Mouse (Mus musculus): Measurements from ENCODE around the gene Trib3. TPM values are rescaled to one million over a fixed set of nuclear protein-coding genes. Genes with fewer than 3 reads are reported as not detected.

The Trib3 gene
- polyA plus RNA-seq, 1 experiment: 23.5 TPM

GRCm38 (mm10) chr2:152313926-152314325, 29.9 kb downstream of the Trib3 start:
- Histone ChIP-seq H3K36me3 (ENCODE audit: control insufficient read depth, insufficient read depth, low read length) (peaks cover 80% of the 10 kb centered on the region), H3K27ac (ENCODE audit: insufficient read depth, low read depth, low read length) (no peak overlapping the region), H3K4me1 (ENCODE audit: control insufficient read depth, insufficient read depth, insufficient read length, low read length) (no peaks in the 10 kb centered on the region), H3K27me3 (ENCODE audit: control insufficient read depth, insufficient read depth, low read length) (no peaks in the 10 kb centered on the region), H3K4me3 (ENCODE audit: low read depth, low read length) (no peak overlapping the region)
- no peak for TF ChIP-seq POLR2A (IDR thresholded peaks at IDR 0.05; ENCODE audit: low read depth, low read length)
- 82% methylated on average over 6 of the region's 6 CpGs for WGBS

- WGBS: 17% methylated on average over 7 of the region's 7 CpGs
- H3K4me3 ChIP-seq (ENCODE audit: low read depth, low read length): no peak overlapping the region
- H3K36me3 ChIP-seq (ENCODE audit: control insufficient read depth, insufficient read depth, low read length): peaks cover 80% of the 10 kb centered on the region
- no peaks in the 10 kb centered on the region for H3K27me3 ChIP-seq (ENCODE audit: control insufficient read depth, insufficient read depth, low read length)
- TF ChIP-seq CTCF (IDR thresholded peaks at IDR 0.05; ENCODE audit: extremely low read depth, insufficient read length, insufficient replicate concordance, low read depth, low read length) (no peak), POLR2A (IDR thresholded peaks at IDR 0.05; ENCODE audit: low read depth, low read length) (no peak)
- H3K4me1 ChIP-seq (ENCODE audit: control insufficient read depth, insufficient read depth, insufficient read length, low read length): no peaks in the 10 kb centered on the region
- H3K27ac ChIP-seq (ENCODE audit: insufficient read depth, low read depth, low read length): no peak overlapping the region
Measured at GRCm38 (mm10) chr2:152312996-152313395, 30.8 kb downstream of the Trib3 start.

- Histone ChIP-seq H3K4me3 (ENCODE audit: low read depth, low read length) (no peak overlapping the region), H3K27me3 (ENCODE audit: control insufficient read depth, insufficient read depth, low read length) (no peaks in the 10 kb centered on the region), H3K36me3 (ENCODE audit: control insufficient read depth, insufficient read depth, low read length) (peaks cover 76% of the 10 kb centered on the region), H3K4me1 (ENCODE audit: control insufficient read depth, insufficient read depth, insufficient read length, low read length) (peaks cover 9% of the 10 kb centered on the region; the same call in 1 of the 2 replicates), H3K27ac (ENCODE audit: insufficient read depth, low read depth, low read length) (no peak overlapping the region)
- no peak for TF ChIP-seq CTCF (IDR thresholded peaks at IDR 0.05; ENCODE audit: extremely low read depth, insufficient read length, insufficient replicate concordance, low read depth, low read length)
- TF ChIP-seq POLR2A (IDR thresholded peaks at IDR 0.05; ENCODE audit: low read depth, low read length): no peak
- WGBS: 92% methylated on average over 3 of the region's 3 CpGs
Measured at GRCm38 (mm10) chr2:152307186-152307585, 36.6 kb downstream of the Trib3 start.

- H3K27me3 ChIP-seq (ENCODE audit: control insufficient read depth, insufficient read depth, low read length): no peaks in the 10 kb centered on the region
- WGBS: 85% methylated on average over 6 of the region's 6 CpGs
- no peak for TF ChIP-seq CTCF (IDR thresholded peaks at IDR 0.05; ENCODE audit: extremely low read depth, insufficient read length, insufficient replicate concordance, low read depth, low read length)
- no peak for TF ChIP-seq POLR2A (IDR thresholded peaks at IDR 0.05; ENCODE audit: low read depth, low read length)
- H3K4me3 ChIP-seq (ENCODE audit: low read depth, low read length): no peak overlapping the region
- peaks cover 64% of the 10 kb centered on the region for H3K36me3 ChIP-seq (ENCODE audit: control insufficient read depth, insufficient read depth, low read length)
- H3K4me1 ChIP-seq (ENCODE audit: control insufficient read depth, insufficient read depth, insufficient read length, low read length): peaks cover 12% of the 10 kb centered on the region
- no peak overlapping the region for H3K27ac ChIP-seq (ENCODE audit: insufficient read depth, low read depth, low read length)
Measured at GRCm38 (mm10) chr2:152305480-152305879, 38.4 kb downstream of the Trib3 start.

- 84% methylated on average over 5 of the region's 5 CpGs for WGBS
- no peak overlapping the region for H3K4me3 ChIP-seq (ENCODE audit: low read depth, low read length)
- TF ChIP-seq POLR2A (IDR thresholded peaks at IDR 0.05; ENCODE audit: low read depth, low read length) (no peak), CTCF (IDR thresholded peaks at IDR 0.05; ENCODE audit: extremely low read depth, insufficient read length, insufficient replicate concordance, low read depth, low read length) (no peak)
- H3K27me3 ChIP-seq (ENCODE audit: control insufficient read depth, insufficient read depth, low read length): no peaks in the 10 kb centered on the region
- H3K36me3 ChIP-seq (ENCODE audit: control insufficient read depth, insufficient read depth, low read length): peaks cover 51% of the 10 kb centered on the region
- no peak overlapping the region for H3K27ac ChIP-seq (ENCODE audit: insufficient read depth, low read depth, low read length)
- H3K4me1 ChIP-seq (ENCODE audit: control insufficient read depth, insufficient read depth, insufficient read length, low read length): peaks cover 12% of the 10 kb centered on the region
Measured at GRCm38 (mm10) chr2:152303781-152304180, 40.1 kb downstream of the Trib3 start.

GRCm38 (mm10) chr2:152302862-152303261, 41.0 kb downstream of the Trib3 start:
- H3K4me3 ChIP-seq (ENCODE audit: low read depth, low read length): no peak overlapping the region
- no peak for TF ChIP-seq POLR2A (IDR thresholded peaks at IDR 0.05; ENCODE audit: low read depth, low read length)
- TF ChIP-seq CTCF (IDR thresholded peaks at IDR 0.05; ENCODE audit: extremely low read depth, insufficient read length, insufficient replicate concordance, low read depth, low read length): no peak
- no peak overlapping the region for H3K27ac ChIP-seq (ENCODE audit: insufficient read depth, low read depth, low read length)
- H3K36me3 ChIP-seq (ENCODE audit: control insufficient read depth, insufficient read depth, low read length): peaks cover 42% of the 10 kb centered on the region
- peaks cover 12% of the 10 kb centered on the region for H3K4me1 ChIP-seq (ENCODE audit: control insufficient read depth, insufficient read depth, insufficient read length, low read length)
- H3K27me3 ChIP-seq (ENCODE audit: control insufficient read depth, insufficient read depth, low read length): no peaks in the 10 kb centered on the region
- WGBS: 77% methylated on average over 2 of the region's 2 CpGs

GRCm38 (mm10) chr2:152294541-152294940, 49.3 kb downstream of the Trib3 start:
- Histone ChIP-seq H3K27me3 (ENCODE audit: control insufficient read depth, insufficient read depth, low read length) (no peaks in the 10 kb centered on the region), H3K27ac (ENCODE audit: insufficient read depth, low read depth, low read length) (no peak overlapping the region), H3K4me3 (ENCODE audit: low read depth, low read length) (peak overlapping the region; percentile 91; the same call in 1 of the 2 replicates), H3K36me3 (ENCODE audit: control insufficient read depth, insufficient read depth, low read length) (peaks cover 2% of the 10 kb centered on the region; the same call in 1 of the 2 replicates), H3K4me1 (ENCODE audit: control insufficient read depth, insufficient read depth, insufficient read length, low read length) (peaks cover 9% of the 10 kb centered on the region; the same call in 1 of the 2 replicates)
- 20% methylated on average over 5 of the region's 5 CpGs for WGBS
- TF ChIP-seq POLR2A (IDR thresholded peaks at IDR 0.05; ENCODE audit: low read depth, low read length) (no peak), CTCF (IDR thresholded peaks at IDR 0.05; ENCODE audit: extremely low read depth, insufficient read length, insufficient replicate concordance, low read depth, low read length) (no peak)

All from small intestine, adult 2 months (tissue).